Mouse (Mus musculus): ENCODE measurements around the gene Tmem158.

Gene Tmem158

GRCm38 (mm10) chr9:123247992-123248391 is 12.6 kb downstream of the Tmem158 start:
- DNase-seq (ENCODE audit: low read depth, low spot score) = no peak

GRCm38 (mm10) chr9:123245146-123245545 is 15.4 kb downstream of the Tmem158 start:
- no peak for DNase-seq (ENCODE audit: low read depth, low spot score)

GRCm38 (mm10) chr9:123243988-123244387 is 16.6 kb downstream of the Tmem158 start:
- DNase-seq (ENCODE audit: low read depth, low spot score) = no peak

GRCm38 (mm10) chr9:123241191-123241590 is 19.4 kb downstream of the Tmem158 start:
- DNase-seq (ENCODE audit: low read depth, low spot score) = no peak

- DNase-seq (ENCODE audit: low read depth, low spot score) = no peak
Measured at GRCm38 (mm10) chr9:123240751-123241150, 19.8 kb downstream of the Tmem158 start.

- no peak for DNase-seq (ENCODE audit: low read depth, low spot score)
Measured at GRCm38 (mm10) chr9:123240271-123240670, 20.3 kb downstream of the Tmem158 start.

GRCm38 (mm10) chr9:123239651-123240050 is 20.9 kb downstream of the Tmem158 start:
- DNase-seq (ENCODE audit: low read depth, low spot score) = no peak

GRCm38 (mm10) chr9:123238256-123239045 is 22.1 kb downstream of the Tmem158 start:
- DNase-seq (ENCODE audit: low read depth, low spot score) = no peak

- no peak for DNase-seq (ENCODE audit: low read depth, low spot score)
Measured at GRCm38 (mm10) chr9:123237739-123238138, 22.8 kb downstream of the Tmem158 start.

- DNase-seq (ENCODE audit: low read depth, low spot score) = no peak
Measured at GRCm38 (mm10) chr9:123235621-123236020, 24.9 kb downstream of the Tmem158 start.

- no peak for DNase-seq (ENCODE audit: low read depth, low spot score)
Measured at GRCm38 (mm10) chr9:123229826-123230225, 30.7 kb downstream of the Tmem158 start.

- DNase-seq (ENCODE audit: low read depth, low spot score) = no peak
Measured at GRCm38 (mm10) chr9:123228671-123229070, 31.9 kb downstream of the Tmem158 start.

GRCm38 (mm10) chr9:123227106-123227750 is 33.3 kb downstream of the Tmem158 start:
- no peak for DNase-seq (ENCODE audit: low read depth, low spot score)

- no peak for DNase-seq (ENCODE audit: low read depth, low spot score)
Measured at GRCm38 (mm10) chr9:123224863-123225431, 35.6 kb downstream of the Tmem158 start.

- DNase-seq (ENCODE audit: low read depth, low spot score) = no peak
Measured at GRCm38 (mm10) chr9:123219826-123220225, 40.7 kb downstream of the Tmem158 start.

- DNase-seq (ENCODE audit: low read depth, low spot score) = no peak
Measured at GRCm38 (mm10) chr9:123215621-123216440, 44.7 kb downstream of the Tmem158 start, which contains the start of gene Cdcp1. TSS of gene Cdcp1 (minus strand) at chr9:123216038.

- DNase-seq (ENCODE audit: low read depth, low spot score) = no peak
Measured at GRCm38 (mm10) chr9:123213371-123213770, 47.2 kb downstream of the Tmem158 start.

Measured in retina, postnatal 7 days (tissue).